Mouse (Mus musculus) liver, adult 2 months (tissue): ENCODE measurements around the gene Gm3239. TPM values are rescaled to one million over a fixed set of nuclear protein-coding genes. Genes with fewer than 3 reads are reported as not detected.
"Not testable (repeated sequence)": the region's sequence is repeated elsewhere in the genome, so short reads cannot be mapped to it uniquely, and the experiment has no call there.

ENCODE experiments used
- DNase-seq: peaks from one replicate; pipeline ENCODE4 v3.0.0-alpha.2; 2011; ENCODE audit warnings: low read depth, low spot score; ENCODE audit errors: extremely low read depth
- H3K27ac ChIP-seq: fragments of 200-500 bp; replicated peaks from 2 replicates; pipeline ENCODE4 v1.5.1; 2012; ENCODE audit warnings: low read depth, mild to moderate bottlenecking, control low read depth, inconsistent platforms, low read length; ENCODE audit not compliant: insufficient read depth
- H3K27me3 ChIP-seq: fragments of 200-500 bp; 2 replicates; pipeline ENCODE4 v1.6.1; 2012; ENCODE audit warnings: mild to moderate bottlenecking, moderate library complexity, low read length, inconsistent platforms; ENCODE audit not compliant: control insufficient read depth, insufficient read depth
- H3K36me3 ChIP-seq: fragments of 200-500 bp; 2 replicates; pipeline ENCODE4 v1.6.1; 2012; ENCODE audit warnings: low read length, inconsistent platforms; ENCODE audit not compliant: control insufficient read depth, insufficient read depth
- H3K4me1 ChIP-seq: fragments of 200-500 bp; 2 replicates; pipeline ENCODE4 v1.6.1; 2011; ENCODE audit warnings: low read length; ENCODE audit not compliant: control insufficient read depth, insufficient read depth
- H3K4me3 ChIP-seq: fragments of 200-500 bp; 2 replicates; pipeline ENCODE4 v1.5.1; 2011; ENCODE audit warnings: low read depth, mild to moderate bottlenecking, control low read depth, low read length, moderate library complexity; ENCODE audit not compliant: insufficient read depth
- H3K79me2 ChIP-seq: fragments of 200-500 bp; 2 replicates; pipeline ENCODE4 v1.6.1; 2012; ENCODE audit warnings: inconsistent platforms, mild to moderate bottlenecking, low read length, moderate library complexity; ENCODE audit not compliant: control insufficient read depth, insufficient read depth
- H3K9ac ChIP-seq: fragments of 200-500 bp; 2 replicates; pipeline ENCODE4 v1.6.1; 2012; ENCODE audit warnings: low read depth, mild to moderate bottlenecking, control low read depth, inconsistent platforms, low read length
- CTCF ChIP-seq: fragments of 200-500 bp; IDR thresholded peaks from 2 replicates; pipeline ENCODE4 v1.5.1; 2011; ENCODE audit warnings: low read depth, low read length, control low read depth
- WGBS: fragments of 180-500 bp; shearing (Covaris S2); methylation state at CpG from one replicate; pipeline ENCODE4 v1.1.7; 2018; 5-methylcytosine and 5-hydroxymethylcytosine counted together
- polyA plus RNA-seq: library from polyadenylated mRNA; depleted of rRNA; stranded (reverse); fragments of >200 nt; gene quantifications from 2 replicates; pipeline ENCODE4 v1.2.3, GENCODE M21; 2012; rRNA removed
- total RNA-seq: library from RNA; depleted of rRNA; stranded (reverse); fragments of >200 nt; gene quantifications from 2 replicates; pipeline ENCODE4 v1.2.3, GENCODE M21; 2014; rRNA removed

Gm3239 gene
- total RNA-seq (not detected in 2 replicates), polyA plus RNA-seq (not detected in 2 replicates)

GRCm38 (mm10) chr14:4663892-4664291, at the start of gene Gm3239:
Gene Gm3239, plus strand, starts transcription at chr14:4664192.
- H3K4me1 ChIP-seq, H3K4me3 ChIP-seq, H3K9ac ChIP-seq, H3K27ac ChIP-seq, H3K36me3 ChIP-seq, DNase-seq, H3K27me3 ChIP-seq, H3K79me2 ChIP-seq: not testable (repeated sequence)
- WGBS = no CpG with 5 or more reads among the region's 2 CpGs

- not testable (repeated sequence) for H3K4me3 ChIP-seq, H3K27ac ChIP-seq, H3K36me3 ChIP-seq, H3K79me2 ChIP-seq, H3K9ac ChIP-seq, H3K4me1 ChIP-seq, DNase-seq, H3K27me3 ChIP-seq
- no CpG with 5 or more reads among the region's 2 CpGs for WGBS
These were observed 31.9 kb upstream of the Gm3239 start, which contains the start of gene Gm8159 for GRCm38 (mm10) chr14:4632052-4632451. Gene Gm8159, plus strand, starts transcription at chr14:4632352.

- H3K4me1 ChIP-seq, H3K79me2 ChIP-seq, H3K9ac ChIP-seq, H3K36me3 ChIP-seq, H3K27ac ChIP-seq, DNase-seq, H3K4me3 ChIP-seq, H3K27me3 ChIP-seq: not testable (repeated sequence)
- WGBS = 6% methylated on average over 16 of the region's 18 CpGs
These were observed 14.7 kb upstream of the Gm3239 start for GRCm38 (mm10) chr14:4649309-4649708.

GRCm38 (mm10) chr14:4650324-4650723, 13.7 kb upstream of the Gm3239 start:
- not testable (repeated sequence) for H3K27me3 ChIP-seq, DNase-seq, H3K27ac ChIP-seq, H3K79me2 ChIP-seq, H3K4me3 ChIP-seq, H3K4me1 ChIP-seq, H3K9ac ChIP-seq, H3K36me3 ChIP-seq
- peak; percentile 9; the same call in 1 of the 2 replicates for TF ChIP-seq CTCF
- 5% methylated on average over 5 of the region's 9 CpGs for WGBS

GRCm38 (mm10) chr14:4708938-4709337, 44.9 kb downstream of the Gm3239 start, which contains the start of gene Gm7876:
Gene Gm7876, plus strand, starts transcription at chr14:4709238.
- DNase-seq, H3K4me1 ChIP-seq, H3K9ac ChIP-seq, H3K27me3 ChIP-seq, H3K79me2 ChIP-seq, H3K4me3 ChIP-seq, H3K27ac ChIP-seq, H3K36me3 ChIP-seq: not testable (repeated sequence)
- 86% methylated on average over 1 of the region's 2 CpGs for WGBS

Other genes starting within 250 kb of the Gm3239 start
- not detected in 2 replicates for gene Gm3164, start 248.7 kb upstream of the Gm3239 start, total RNA-seq
- gene Gm3164, start 248.7 kb upstream of the Gm3239 start, polyA plus RNA-seq = not detected in 2 replicates
- not detected in 2 replicates for gene Gm3173, start 233.2 kb upstream of the Gm3239 start, total RNA-seq
- gene Gm3173, start 233.2 kb upstream of the Gm3239 start, polyA plus RNA-seq = not detected in 2 replicates
- gene Gm3182, start 182.4 kb upstream of the Gm3239 start, total RNA-seq = not detected in 2 replicates
- gene Gm3182, start 182.4 kb upstream of the Gm3239 start, polyA plus RNA-seq = not detected in 2 replicates
- gene Gm3047, start 108.8 kb upstream of the Gm3239 start, total RNA-seq = not detected in 2 replicates
- gene Gm3047, start 108.8 kb upstream of the Gm3239 start, polyA plus RNA-seq = not detected in 2 replicates
- gene Gm8159, start 31.8 kb upstream of the Gm3239 start, total RNA-seq = not detected in 2 replicates
- not detected in 2 replicates for gene Gm8159, start 31.8 kb upstream of the Gm3239 start, polyA plus RNA-seq
- not detected in 2 replicates for gene Gm7876, start 45.0 kb downstream of the Gm3239 start, total RNA-seq
- gene Gm7876, start 45.0 kb downstream of the Gm3239 start, polyA plus RNA-seq = not detected in 2 replicates
- not detected in 2 replicates for gene Gm3252, start 62.6 kb downstream of the Gm3239 start, total RNA-seq
- not detected in 2 replicates for gene Gm3252, start 62.6 kb downstream of the Gm3239 start, polyA plus RNA-seq
- not detected in 2 replicates for gene Gm9602, start 112.1 kb downstream of the Gm3239 start, total RNA-seq
- gene Gm9602, start 112.1 kb downstream of the Gm3239 start, polyA plus RNA-seq = not detected in 2 replicates
- gene Gm3269, start 173.9 kb downstream of the Gm3239 start, total RNA-seq = not detected in 2 replicates
- not detected in 2 replicates for gene Gm3269, start 173.9 kb downstream of the Gm3239 start, polyA plus RNA-seq
- gene Gm3264, start 191.4 kb downstream of the Gm3239 start, total RNA-seq = not detected in 2 replicates
- gene Gm3264, start 191.4 kb downstream of the Gm3239 start, polyA plus RNA-seq = not detected in 2 replicates
- gene Gm3278, start 228.2 kb downstream of the Gm3239 start, total RNA-seq = not detected in 2 replicates
- gene Gm3278, start 228.2 kb downstream of the Gm3239 start, polyA plus RNA-seq = not detected in 2 replicates